Mouse (Mus musculus) kidney, adult 2 months (tissue): ENCODE data around the gene Rad51d.

Experiments used
- CTCF ChIP-seq: fragments of 200-500 bp; conservative IDR thresholded peaks from 2 replicates; pipeline ENCODE4 v1.5.1; 2011; ENCODE audit warnings: low read depth, mild to moderate bottlenecking, control low read depth, low read length, moderate library complexity, mixed read lengths; ENCODE audit not compliant: insufficient read depth, insufficient read length
- POLR2A ChIP-seq: fragments of 200-500 bp; IDR thresholded peaks from one replicate; pipeline ENCODE4 v1.6.1; 2011; ENCODE audit warnings: low read depth, low read length, control low read depth

GRCm38 (mm10) chr11:82837192-82837591, 53.2 kb downstream of the Rad51d start:
- no peak for TF ChIP-seq CTCF
- TF ChIP-seq POLR2A, result no peak
